Mouse (Mus musculus) hindbrain, embryonic 15.5 days (tissue): ENCODE data around the gene Gm11146. TPM values are rescaled to one million over a fixed set of nuclear protein-coding genes. Genes with fewer than 3 reads are reported as not detected.

Experiments
- ATAC-seq: fragments of 200-750 bp; cut with Nextera tagmentation; 2 replicates; pipeline ENCODE4 v1.8.0; 2017; ENCODE audit warnings: low read depth, moderate number of reproducible peaks, moderate TSS enrichment; ENCODE audit not compliant: low FRiP score
- H3K27ac ChIP-seq: fragments of 300-500 bp; sonication (generic); replicated peaks from 2 replicates; pipeline ENCODE4 v1.5.1; 2015; ENCODE audit warnings: mild to moderate bottlenecking, inconsistent platforms
- H3K27me3 ChIP-seq: fragments of 300-500 bp; sonication (generic); 2 replicates; pipeline ENCODE4 v1.6.1; 2015; ENCODE audit warnings: control low read depth, inconsistent platforms
- H3K36me3 ChIP-seq: fragments of 300-500 bp; sonication (generic); 2 replicates; pipeline ENCODE4 v1.6.1; 2015; ENCODE audit warnings: control low read depth, inconsistent platforms
- H3K4me1 ChIP-seq: fragments of 300-500 bp; sonication (generic); replicated peaks from 2 replicates; pipeline ENCODE4 v1.6.1; 2015; ENCODE audit warnings: control low read depth, inconsistent platforms
- H3K4me2 ChIP-seq: fragments of 300-500 bp; sonication (generic); 2 replicates; pipeline ENCODE4 v1.6.1; 2015; ENCODE audit warnings: moderate library complexity, mild to moderate bottlenecking, inconsistent platforms
- H3K4me3 ChIP-seq: fragments of 300-500 bp; sonication (generic); 2 replicates; pipeline ENCODE4 v1.5.1; 2015; ENCODE audit warnings: mild to moderate bottlenecking, inconsistent platforms
- H3K9ac ChIP-seq: fragments of 300-500 bp; sonication (generic); 2 replicates; pipeline ENCODE4 v1.6.1; 2015; ENCODE audit warnings: inconsistent platforms
- H3K9me3 ChIP-seq: fragments of 300-500 bp; sonication (generic); 2 replicates; pipeline ENCODE4 v1.6.1; 2016; ENCODE audit warnings: control low read depth, inconsistent platforms
- WGBS: fragments of 180-500 bp; shearing (Covaris S2); methylation state at CpG from one replicate; pipeline ENCODE4 v1.1.7; 2015; 5-methylcytosine and 5-hydroxymethylcytosine counted together
- polyA plus RNA-seq: library from polyadenylated mRNA; unstranded; fragments of >200 nt; fragmentation: Nextera tagmentation; extraction: Ambion mirVana; gene quantifications from 2 replicates; pipeline ENCODE4 v1.2.1, GENCODE M21; 2015

Gm11146 gene
- polyA plus RNA-seq, 1 experiment from 2014 or later: not detected

DNA sequence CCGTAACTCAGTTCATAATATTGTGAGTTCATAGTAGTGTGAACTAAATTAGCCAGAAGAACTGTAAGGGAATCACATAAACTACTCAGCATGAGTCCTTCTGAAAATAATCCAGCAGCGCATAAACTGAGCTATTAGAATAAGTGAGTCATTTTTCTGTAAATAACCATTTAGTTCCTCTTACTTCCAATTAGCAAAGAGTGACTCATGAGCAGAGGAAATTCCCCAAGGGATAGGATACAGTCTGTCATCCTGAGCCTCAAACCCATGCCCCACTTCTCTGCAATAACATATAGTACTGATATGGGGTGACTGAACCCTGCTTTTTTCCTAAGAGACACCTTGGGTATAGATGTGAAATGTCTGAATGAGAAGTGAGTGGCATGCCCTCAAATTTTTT is 687 bp upstream of the Gm11146 start:
- Histone ChIP-seq H3K9me3 (no peaks in the 10 kb centered on the region), H3K4me2 (no peak overlapping the region), H3K27ac (no peak overlapping the region), H3K4me1 (peaks cover 7% of the 10 kb centered on the region), H3K9ac (no peak overlapping the region), H3K36me3 (peaks cover 5% of the 10 kb centered on the region; the same call in 1 of the 2 replicates), H3K27me3 (no peaks in the 10 kb centered on the region), H3K4me3 (no peak overlapping the region)
- 49% methylated on average over 2 of the region's 2 CpGs for WGBS
- ATAC-seq: no peak

DNA sequence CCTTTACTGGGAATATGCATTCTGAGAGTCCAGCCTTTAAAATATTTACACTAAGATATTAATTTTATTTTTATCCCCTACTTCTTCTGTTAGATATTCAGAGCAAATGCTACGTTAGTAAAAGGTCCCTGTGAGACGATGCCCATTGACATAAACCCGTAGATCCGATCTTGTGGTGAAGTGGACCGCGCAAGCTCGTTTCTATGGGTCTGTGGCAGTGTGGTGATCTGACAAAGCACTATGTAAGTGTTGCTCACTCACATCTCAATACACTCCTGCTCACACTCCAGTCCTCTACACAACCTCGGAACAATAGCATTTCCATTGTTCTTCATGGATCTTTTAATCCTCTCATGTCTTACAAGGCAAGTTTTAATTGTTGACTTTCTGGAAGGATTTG is 3.1 kb downstream of the Gm11146 start:
- Histone ChIP-seq H3K27me3 (no peaks in the 10 kb centered on the region), H3K9ac (0 out of 2 replicates have a peak overlapping the region, but pooled peaks have one; percentile 8)

DNA sequence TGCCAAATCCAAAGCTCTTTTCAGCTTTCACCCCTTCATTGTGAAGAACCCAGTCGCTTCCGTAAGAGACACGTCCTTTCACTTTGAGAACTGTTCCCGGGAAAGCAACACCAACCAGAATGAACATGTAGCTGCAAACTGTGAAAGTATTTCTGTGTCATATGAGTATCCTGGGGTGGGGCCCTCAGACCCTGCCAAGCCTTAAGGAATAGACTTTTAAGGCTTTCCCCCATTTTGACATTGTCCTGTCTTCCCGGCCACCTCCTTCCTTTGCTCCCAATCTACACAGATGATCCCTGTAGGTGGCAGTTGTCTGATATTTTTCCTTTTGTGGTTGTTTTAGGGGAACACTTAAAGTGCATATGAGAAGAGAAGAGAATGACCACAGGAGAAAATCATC is 5.3 kb downstream of the Gm11146 start:
- H3K9ac ChIP-seq: peak overlapping the region; percentile 38
- H3K36me3 ChIP-seq: peaks cover 5% of the 10 kb centered on the region; the same call in 1 of the 2 replicates
- ATAC-seq: no peak
- H3K27ac ChIP-seq: peak overlapping the region; percentile 83
- peak overlapping the region; percentile 48 for H3K4me2 ChIP-seq
- peak overlapping the region; percentile 31 for H3K4me3 ChIP-seq
- peaks cover 7% of the 10 kb centered on the region for H3K4me1 ChIP-seq
- WGBS: 48% methylated on average over 5 of the region's 5 CpGs
- H3K27me3 ChIP-seq: no peaks in the 10 kb centered on the region
- H3K9me3 ChIP-seq: no peaks in the 10 kb centered on the region

More for the DNA sequence above, 3.1 kb downstream of the Gm11146 start:
- Histone ChIP-seq H3K9me3 (no peaks in the 10 kb centered on the region), H3K36me3 (peaks cover 5% of the 10 kb centered on the region; the same call in 1 of the 2 replicates), H3K4me2 (peak overlapping the region; percentile 41), H3K27ac (peak overlapping the region; percentile 51), H3K4me1 (peaks cover 7% of the 10 kb centered on the region; the same call in 1 of the 2 replicates), H3K4me3 (peak overlapping the region; percentile 24)
- 73% methylated on average over 8 of the region's 8 CpGs for WGBS
- ATAC-seq: no peak

DNA sequence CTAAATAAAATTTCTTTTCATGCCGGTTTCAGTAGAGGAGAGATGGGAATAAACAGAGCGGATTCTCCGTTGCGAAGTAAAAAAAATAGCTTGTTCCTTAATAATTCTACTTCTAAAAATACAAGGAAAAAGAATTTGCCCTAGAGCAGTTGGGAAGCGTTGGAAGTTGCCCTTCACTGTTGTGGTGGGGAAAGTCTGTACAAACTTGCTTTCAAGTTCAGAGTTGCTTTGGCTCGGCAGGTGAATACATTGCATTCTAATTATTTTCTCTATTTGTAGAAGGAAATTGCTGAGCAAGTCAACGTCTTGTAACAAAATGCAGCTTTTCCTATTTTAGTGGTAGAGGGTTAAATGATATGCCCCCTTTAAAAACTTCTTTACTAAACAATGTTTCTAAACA is 6.2 kb downstream of the Gm11146 start:
- Histone ChIP-seq H3K4me3 (peak overlapping the region; percentile 36), H3K36me3 (peaks cover 5% of the 10 kb centered on the region; the same call in 1 of the 2 replicates), H3K27me3 (no peaks in the 10 kb centered on the region), H3K9ac (peak overlapping the region; percentile 38), H3K9me3 (no peaks in the 10 kb centered on the region), H3K4me2 (peak overlapping the region; percentile 50), H3K27ac (peak overlapping the region; percentile 91), H3K4me1 (peaks cover 7% of the 10 kb centered on the region)
- WGBS: 58% methylated on average over 7 of the region's 7 CpGs
- ATAC-seq: no peak

DNA sequence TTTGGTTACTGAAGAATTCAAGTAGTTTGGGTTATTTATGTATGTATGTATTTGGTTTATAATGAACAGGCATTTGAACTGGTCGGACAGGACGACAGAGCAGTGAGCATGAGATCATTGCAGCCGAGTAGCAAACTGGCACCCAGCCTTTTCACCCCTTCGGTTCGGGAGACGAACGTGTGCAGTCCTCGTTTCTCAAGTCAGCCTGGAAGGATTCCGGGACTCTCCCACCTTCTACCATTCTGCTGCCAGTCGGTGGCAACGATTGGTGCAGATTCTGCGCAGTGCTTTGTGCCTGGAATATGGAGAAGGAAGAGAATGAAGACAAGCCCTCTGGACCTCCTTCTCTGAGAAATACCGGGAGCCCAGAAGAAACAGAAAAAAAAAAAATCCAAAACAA is 7.3 kb downstream of the Gm11146 start:
- H3K4me2 ChIP-seq: peak overlapping the region; percentile 50
- H3K27me3 ChIP-seq: no peaks in the 10 kb centered on the region
- H3K4me1 ChIP-seq: peaks cover 7% of the 10 kb centered on the region
- peak; percentile 79 for ATAC-seq
- peak overlapping the region; percentile 36 for H3K4me3 ChIP-seq
- peak overlapping the region; percentile 91 for H3K27ac ChIP-seq
- H3K36me3 ChIP-seq: peaks cover 3% of the 10 kb centered on the region; the same call in 1 of the 2 replicates
- H3K9ac ChIP-seq: peak overlapping the region; percentile 38
- 28% methylated on average over 13 of the region's 13 CpGs for WGBS
- H3K9me3 ChIP-seq: no peaks in the 10 kb centered on the region

DNA sequence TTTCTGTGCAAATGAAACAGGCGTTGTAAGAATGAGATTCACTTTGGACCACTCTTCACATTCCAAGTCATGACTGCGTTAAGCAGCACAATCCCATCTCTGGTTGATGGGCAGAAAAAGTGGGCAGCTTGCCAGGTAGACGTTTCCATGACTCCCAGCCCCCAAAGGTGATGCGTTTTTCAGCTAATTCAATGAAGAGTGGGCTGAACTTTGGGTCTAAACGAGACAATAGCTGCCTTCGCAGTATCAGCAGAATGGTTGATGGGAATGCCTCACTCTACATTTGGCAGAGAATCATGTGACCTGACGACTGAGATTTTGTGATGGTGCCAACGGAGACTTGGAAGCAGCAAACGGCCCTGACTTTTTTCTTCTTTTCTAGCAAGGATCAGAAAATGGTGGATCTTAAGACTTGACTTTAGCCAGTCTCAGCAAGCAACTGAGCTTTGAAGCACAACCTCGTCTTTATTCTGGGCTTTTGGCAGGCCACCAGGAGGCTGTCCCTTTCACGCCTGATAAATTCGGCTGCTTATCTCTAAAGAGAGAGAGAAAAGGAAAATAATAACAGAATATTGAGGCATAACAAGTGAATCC is 8.0 kb downstream of the Gm11146 start:
- WGBS: 12% methylated on average over 12 of the region's 12 CpGs
- Histone ChIP-seq H3K4me2 (peak overlapping the region; percentile 50), H3K4me1 (peaks cover 7% of the 10 kb centered on the region), H3K4me3 (peak overlapping the region; percentile 36), H3K9me3 (no peaks in the 10 kb centered on the region), H3K27me3 (no peaks in the 10 kb centered on the region), H3K36me3 (no peaks in the 10 kb centered on the region), H3K9ac (peak overlapping the region; percentile 34), H3K27ac (peak overlapping the region; percentile 91)
- peak; percentile 94 for ATAC-seq

DNA sequence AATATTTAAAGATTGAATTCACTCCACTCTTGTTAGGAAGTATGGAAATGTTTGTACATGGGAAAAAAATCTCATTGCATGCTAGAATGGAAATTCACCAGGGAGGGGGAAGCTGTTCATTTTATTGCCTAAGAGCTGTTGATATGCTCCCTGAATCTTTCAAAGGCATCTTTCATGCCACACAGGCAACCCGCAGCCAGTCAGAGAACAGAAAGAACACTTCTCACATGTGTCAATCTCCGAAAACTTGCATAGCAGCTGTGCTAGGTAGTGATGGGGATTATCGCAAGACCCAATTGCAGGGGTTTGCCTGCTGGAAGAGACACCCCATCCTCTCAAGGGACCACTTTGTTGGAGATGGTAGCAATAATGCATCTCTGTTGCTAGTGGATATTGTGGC is 8.9 kb downstream of the Gm11146 start:
- WGBS: 32% methylated on average over 3 of the region's 3 CpGs
- H3K4me2 ChIP-seq: peak overlapping the region; percentile 50
- H3K9me3 ChIP-seq: no peaks in the 10 kb centered on the region
- H3K4me3 ChIP-seq: peak overlapping the region; percentile 36; the same call in 1 of the 2 replicates
- peak overlapping the region; percentile 91 for H3K27ac ChIP-seq
- no peak for ATAC-seq
- H3K9ac ChIP-seq: 0 out of 2 replicates have a peak overlapping the region, but pooled peaks have one; percentile 14
- H3K4me1 ChIP-seq: peaks cover 7% of the 10 kb centered on the region
- H3K36me3 ChIP-seq: no peaks in the 10 kb centered on the region
- H3K27me3 ChIP-seq: no peaks in the 10 kb centered on the region

DNA sequence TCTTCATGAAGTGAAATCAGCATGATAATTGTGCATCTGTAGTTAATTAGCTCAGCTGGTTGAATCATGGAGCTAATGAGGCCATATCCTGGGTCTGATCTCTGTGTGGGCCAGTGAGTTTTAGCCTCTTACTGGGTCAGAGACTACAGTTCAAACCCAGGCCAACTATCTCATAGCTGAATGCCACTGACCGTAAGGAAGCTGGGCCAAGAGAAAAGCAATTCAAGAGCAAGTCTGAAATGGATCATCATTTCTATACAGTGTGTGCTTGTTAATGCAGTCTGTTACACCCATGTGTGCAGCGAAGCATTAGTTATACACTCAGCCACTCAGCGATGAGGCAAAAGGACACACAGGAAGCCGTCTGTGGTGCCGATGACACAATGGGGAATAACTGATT is 28.9 kb downstream of the Gm11146 start:
- WGBS: 43% methylated on average over 5 of the region's 5 CpGs
- 0 out of 2 replicates have a peak, but pooled peaks cover 16% of the 10 kb centered on the region for H3K4me1 ChIP-seq
- no peak overlapping the region for H3K4me3 ChIP-seq
- no peaks in the 10 kb centered on the region for H3K27me3 ChIP-seq
- H3K27ac ChIP-seq: peak overlapping the region; percentile 23; the same call in 1 of the 2 replicates
- no peak; the same call in 1 of the 2 replicates for ATAC-seq
- no peaks in the 10 kb centered on the region for H3K36me3 ChIP-seq
- H3K9ac ChIP-seq: no peak overlapping the region
- no peak overlapping the region for H3K4me2 ChIP-seq
- H3K9me3 ChIP-seq: no peaks in the 10 kb centered on the region

DNA sequence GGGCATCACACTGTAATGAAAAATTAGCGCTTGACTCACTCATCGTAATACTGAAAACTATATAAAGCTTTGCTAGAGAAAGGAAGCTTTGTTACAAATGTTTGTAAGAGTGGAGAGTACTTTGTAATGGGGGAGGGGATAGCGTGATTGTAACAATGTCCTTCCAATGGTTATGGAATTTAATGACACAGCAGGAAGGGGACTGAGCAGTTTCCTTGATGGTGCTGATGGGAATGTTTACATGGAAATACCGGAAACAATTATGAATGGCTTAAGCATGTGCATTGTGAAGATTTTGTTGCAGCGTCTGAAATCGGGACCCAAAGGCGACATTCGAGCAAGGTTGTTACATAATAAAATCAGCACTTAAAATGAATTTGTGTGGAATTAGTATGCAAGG is 32.4 kb downstream of the Gm11146 start:
- H3K36me3 ChIP-seq: no peaks in the 10 kb centered on the region
- no peak for ATAC-seq
- H3K4me2 ChIP-seq: no peak overlapping the region
- 0 out of 2 replicates have a peak, but pooled peaks cover 16% of the 10 kb centered on the region for H3K4me1 ChIP-seq
- 84% methylated on average over 8 of the region's 8 CpGs for WGBS
- H3K27me3 ChIP-seq: no peaks in the 10 kb centered on the region
- no peaks in the 10 kb centered on the region for H3K9me3 ChIP-seq
- no peak overlapping the region; the same call in 1 of the 2 replicates for H3K27ac ChIP-seq
- no peak overlapping the region for H3K4me3 ChIP-seq
- H3K9ac ChIP-seq: no peak overlapping the region

DNA sequence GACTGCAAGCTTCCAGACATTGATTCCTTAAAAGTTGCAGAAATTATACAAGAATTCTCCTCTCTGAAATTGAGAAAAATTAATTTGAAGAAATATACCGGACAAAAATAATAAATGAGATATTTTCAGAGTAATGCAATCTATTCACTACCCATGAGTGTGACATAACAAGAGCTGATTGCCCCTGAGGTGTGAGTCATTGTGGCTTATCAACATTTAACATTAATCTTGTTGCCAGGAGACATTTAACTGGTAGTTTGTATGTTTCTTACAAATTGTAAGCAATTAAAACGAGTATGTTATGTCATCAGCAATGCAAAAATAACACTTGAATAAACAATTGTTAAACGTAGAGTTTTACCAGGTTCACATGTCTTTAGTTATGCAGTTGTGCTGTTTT is 33.5 kb downstream of the Gm11146 start:
- no peaks in the 10 kb centered on the region for H3K9me3 ChIP-seq
- no peak overlapping the region for H3K9ac ChIP-seq
- WGBS: 74% methylated on average over 3 of the region's 3 CpGs
- no peak overlapping the region for H3K4me3 ChIP-seq
- no peaks in the 10 kb centered on the region for H3K36me3 ChIP-seq
- H3K27ac ChIP-seq: no peak overlapping the region
- no peaks in the 10 kb centered on the region for H3K27me3 ChIP-seq
- ATAC-seq: no peak
- 0 out of 2 replicates have a peak, but pooled peaks cover 13% of the 10 kb centered on the region for H3K4me1 ChIP-seq
- H3K4me2 ChIP-seq: no peak overlapping the region

DNA sequence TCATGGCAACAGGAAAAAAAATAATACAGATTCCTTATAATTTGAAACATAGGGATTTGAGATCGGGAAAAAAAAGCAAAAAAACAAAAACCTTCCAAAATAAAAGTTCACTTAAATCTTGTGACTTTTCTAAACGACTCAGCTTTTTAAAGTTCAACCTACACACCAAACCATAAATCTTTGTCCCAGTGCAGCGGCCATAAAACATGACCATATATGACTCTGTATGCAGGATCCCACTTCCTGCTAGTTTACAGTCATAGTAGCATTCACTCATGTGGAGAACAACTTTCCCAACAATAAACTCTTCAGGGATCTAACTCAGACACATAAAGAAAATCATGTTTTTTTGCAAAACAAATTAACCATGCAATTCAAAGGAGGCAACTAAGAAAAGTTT is 39.0 kb downstream of the Gm11146 start:
- Histone ChIP-seq H3K27ac (no peak overlapping the region), H3K4me3 (no peak overlapping the region), H3K36me3 (no peaks in the 10 kb centered on the region), H3K9me3 (no peaks in the 10 kb centered on the region), H3K4me2 (no peak overlapping the region), H3K27me3 (no peaks in the 10 kb centered on the region), H3K4me1 (no peaks in the 10 kb centered on the region), H3K9ac (no peak overlapping the region)
- no peak for ATAC-seq
- 89% methylated on average over 3 of the region's 3 CpGs for WGBS

DNA sequence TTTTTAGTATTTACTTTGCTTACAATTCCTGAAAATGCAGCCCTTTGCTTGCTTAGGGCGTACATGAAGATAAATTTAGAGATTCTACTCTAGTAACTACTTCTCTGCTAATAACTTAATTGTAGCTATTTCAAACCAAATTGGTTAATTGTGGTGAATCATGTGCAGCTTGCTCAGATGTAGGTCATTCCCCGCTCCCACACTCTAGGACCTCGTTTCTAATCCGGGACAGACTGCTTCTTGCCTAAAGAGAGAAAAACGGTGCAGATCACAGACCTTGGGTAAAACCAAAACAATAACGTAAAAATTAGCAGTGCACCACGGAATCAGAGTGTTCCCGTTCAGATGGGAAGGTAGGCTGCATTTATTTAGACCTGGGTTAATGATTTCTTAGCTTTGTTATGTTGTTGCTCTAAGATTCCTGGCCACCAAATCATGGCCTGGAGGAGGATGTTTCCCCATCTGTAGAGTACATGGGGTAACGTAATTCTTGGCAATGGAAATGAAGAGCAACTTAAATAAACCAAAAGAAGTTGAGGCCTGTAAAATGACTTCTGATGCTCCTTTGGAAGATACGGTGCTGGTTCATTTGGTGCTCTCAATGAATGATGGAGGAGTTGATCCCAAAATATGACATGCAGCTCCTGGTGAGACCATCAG is 45.3 kb downstream of the Gm11146 start:
- no peaks in the 10 kb centered on the region for H3K9me3 ChIP-seq
- no peak overlapping the region for H3K4me3 ChIP-seq
- H3K4me1 ChIP-seq: no peaks in the 10 kb centered on the region
- no peak overlapping the region for H3K4me2 ChIP-seq
- H3K27me3 ChIP-seq: no peaks in the 10 kb centered on the region
- H3K27ac ChIP-seq: no peak overlapping the region
- WGBS: 87% methylated on average over 10 of the region's 10 CpGs
- no peak overlapping the region for H3K9ac ChIP-seq
- no peak for ATAC-seq
- no peaks in the 10 kb centered on the region for H3K36me3 ChIP-seq
